In genomic region chr11:52343162-52343561, GRCm38 (mm10) we compare ENCODE assay signal across 8 mouse cellular contexts. TPM values are rescaled to one million over a fixed set of nuclear protein-coding genes. Genes with fewer than 3 reads are reported as not detected.
DNase-seq lines count a peak whose midpoint lies in the region; ATAC-seq and TF ChIP-seq lines count a peak whose summit lies in the region.

No protein-coding gene starts in this region.

- peaks cover 5% of the 10 kb centered on the region for H3K4me1 ChIP-seq in cerebellum, adult 2 months (ENCODE audit: control insufficient read depth, insufficient read depth, low read length)

- peak; percentile 84 to 85 for DNase-seq in B cell, adult 2 months
- DNase-seq in MEL-GATA-1-ER (ENCODE audit: extremely low read depth, low read depth), result peak; percentile 56
- DNase-seq in cerebellum, adult 2 months, result peak; percentile 78 to 84
- DNase-seq in gastrocnemius, postnatal 10 days, result peak; percentile 82
- DNase-seq in layer of hippocampus, adult 11-12 months (ENCODE audit: low spot score), result peak; percentile 76
- DNase-seq in lung, postnatal 14 days, result peak; percentile 89
- DNase-seq in skeletal muscle tissue, adult 2 months (ENCODE audit: low read depth, low spot score), result peak; percentile 78

- no peak overlapping the region for H3K4me3 ChIP-seq in cerebellum, adult 2 months (replicated peaks; ENCODE audit: insufficient read depth, low read depth, low read length)

- H3K27ac ChIP-seq in cerebellum, adult 2 months (ENCODE audit: insufficient read depth, low read length), result no peak overlapping the region

- ATAC-seq in activated CD4-positive, CD25-positive, alpha-beta regulatory T cell, adult 4 months, result no peak

- TF ChIP-seq POLR2A in cerebellum, adult 2 months (IDR thresholded peaks at IDR 0.05; ENCODE audit: borderline replicate concordance, insufficient read depth, low read length), result no peak

- TF ChIP-seq CTCF in cerebellum, adult 2 months (IDR thresholded peaks at IDR 0.05; ENCODE audit: borderline replicate concordance, insufficient read depth, low read depth, low read length), result peak; percentile 70

- H3K27me3 ChIP-seq in cerebellum, adult 2 months (ENCODE audit: control insufficient read depth, insufficient read depth, low read length), result no peaks in the 10 kb centered on the region

- WGBS in cerebellum, adult 2 months, result 1% methylated on average over 6 of the region's 6 CpGs

RNA-seq across cellular contexts. Expression of gene Vdac1, which starts 17.5 kb away (rescaled TPM):
- polyA plus RNA-seq in cerebellum, adult 2 months (2012; rRNA removed), result 364 and 394 TPM in 2 replicates
- total RNA-seq in gastrocnemius, postnatal 10 days (2021), result 1,000 to 10,000 TPM; 1,018 to 1,167 TPM
- polyA plus RNA-seq in activated CD4-positive, CD25-positive, alpha-beta regulatory T cell, adult 4 months (2017; shearing (Covaris generic)), result 10 to 100 TPM; 90.3 to 94.9 TPM

RNA-seq across cellular contexts. Expression of gene 9530068E07Rik, which starts 53.1 kb away (rescaled TPM):
- 88.1 and 88.6 TPM in 2 replicates for polyA plus RNA-seq in cerebellum, adult 2 months (2012; rRNA removed)
- 10 to 100 TPM; 76.7 to 83.4 TPM for total RNA-seq in gastrocnemius, postnatal 10 days (2021)
- 10 to 100 TPM; 38.9 to 49.8 TPM for polyA plus RNA-seq in activated CD4-positive, CD25-positive, alpha-beta regulatory T cell, adult 4 months (2017; shearing (Covaris generic))
